Comparison of ENCODE assay signal across 26 mouse cellular contexts in the genomic region with DNA sequence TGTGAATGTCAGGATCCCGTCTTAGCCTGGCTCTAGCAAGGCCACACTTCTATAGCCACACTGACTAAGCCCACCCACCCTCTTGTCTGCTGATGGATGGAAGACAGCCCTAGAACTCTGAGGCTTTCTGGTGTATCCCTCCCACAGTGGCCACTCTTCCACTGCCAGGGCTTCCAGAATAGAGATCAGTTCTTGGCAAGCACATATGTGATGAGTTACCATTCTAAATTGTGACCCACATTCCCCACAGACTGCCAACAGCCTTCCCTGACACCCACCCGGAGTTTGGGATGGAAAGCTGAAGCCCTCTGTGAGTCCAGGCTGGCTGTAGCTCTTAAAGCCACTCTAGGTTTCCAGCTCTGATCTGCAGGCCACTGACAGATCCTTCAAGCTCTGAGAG. TPM values are rescaled to one million over a fixed set of nuclear protein-coding genes. Genes with fewer than 3 reads are reported as not detected.
DNase-seq lines count a peak whose midpoint lies in the region; ATAC-seq lines count a peak whose summit lies in the region.
"Had no signal": no experiment of that assay in that cellular context is flagged by ENCODE, and none has a peak within 500 bp of the region (broad histone marks: within the 10 kb centered on the region; RNA-seq: fewer than 3 reads in every experiment).

No protein-coding gene starts in this region.

- intact Hi-C loops in heart, postnatal 14 days (cut with DNase I): loop anchor here (1.0 kb wide), 1 partner anchor 14 kb away; no protein-coding TSS in a partner anchor

- peaks cover 14% of the 10 kb centered on the region for H3K4me1 ChIP-seq in heart, embryonic 12.5 days (replicated peaks)
- peaks cover 20% of the 10 kb centered on the region for H3K4me1 ChIP-seq in midbrain, embryonic 13.5 days (replicated peaks)
- peaks cover 17% of the 10 kb centered on the region for H3K4me1 ChIP-seq in midbrain, embryonic 14.5 days (ENCODE audit: control insufficient read depth, insufficient read depth, low read length)
- H3K4me1 ChIP-seq in embryonic facial prominence, embryonic 13.5 days: peaks cover 19% of the 10 kb centered on the region

- ATAC-seq in heart, embryonic 12.5 days (ENCODE audit: insufficient number of reproducible peaks, low FRiP score): no peak
- ATAC-seq in midbrain, embryonic 13.5 days: no peak
- no peak for ATAC-seq in midbrain, embryonic 14.5 days (ENCODE audit: low FRiP score, low TSS enrichment)
- ATAC-seq in embryonic facial prominence, embryonic 13.5 days (ENCODE audit: insufficient number of reproducible peaks, insufficient read depth, low FRiP score, low TSS enrichment, low read depth): no peak
- ATAC-seq: intestine, embryonic 15.5 days; midbrain, embryonic 16.5 days had no signal

- 75% methylated on average over 2 of the region's 2 CpGs for WGBS in heart, embryonic 12.5 days
- 86% methylated on average over 2 of the region's 2 CpGs for WGBS in midbrain, embryonic 13.5 days
- WGBS in midbrain, embryonic 14.5 days: 88% methylated on average over 2 of the region's 2 CpGs
- 59% methylated on average over 2 of the region's 2 CpGs for WGBS in embryonic facial prominence, embryonic 13.5 days

- no peak overlapping the region for H3K4me3 ChIP-seq in heart, embryonic 12.5 days
- no peak overlapping the region for H3K4me3 ChIP-seq in midbrain, embryonic 13.5 days (replicated peaks)
- no peak overlapping the region for H3K4me3 ChIP-seq in midbrain, embryonic 14.5 days (replicated peaks; ENCODE audit: low read depth, low read length)
- H3K4me3 ChIP-seq in embryonic facial prominence, embryonic 13.5 days: no peak overlapping the region
- H3K4me3 ChIP-seq: hindbrain, embryonic 12.5 days; intestine, embryonic 15.5 days; kidney, embryonic 15.5 days; stomach, embryonic 15.5 days had no signal

- no peak overlapping the region for H3K4me2 ChIP-seq in heart, embryonic 12.5 days
- no peak overlapping the region for H3K4me2 ChIP-seq in midbrain, embryonic 13.5 days (replicated peaks)
- no peak overlapping the region for H3K4me2 ChIP-seq in midbrain, embryonic 14.5 days (ENCODE audit: low read length)
- H3K4me2 ChIP-seq in embryonic facial prominence, embryonic 13.5 days: no peak overlapping the region
- H3K4me2 ChIP-seq: hindbrain, embryonic 12.5 days; kidney, embryonic 15.5 days; stomach, embryonic 15.5 days had no signal

- peak; percentile 21 for DNase-seq in cerebellum, adult 9-10 months
- DNase-seq in cerebellum, postnatal 4 days (ENCODE audit: low spot score in 2 of 2): no peak
- DNase-seq in heart, postnatal 14 days: no peak
- DNase-seq in midbrain, embryonic 14.5 days: no peak
- no peak for DNase-seq in embryo, embryonic 9.5 days (ENCODE audit: extremely low spot score)
- DNase-seq: adrenal gland, adult 8-10 months; cerebellum, adult 11 months; gastrocnemius, postnatal 10 days; liver, embryonic 13.5 days; thymus, postnatal 14 days had no signal

- no peaks in the 10 kb centered on the region for H3K27me3 ChIP-seq in heart, embryonic 12.5 days (replicated peaks)
- H3K27me3 ChIP-seq in midbrain, embryonic 13.5 days: no peaks in the 10 kb centered on the region
- no peaks in the 10 kb centered on the region for H3K27me3 ChIP-seq in midbrain, embryonic 14.5 days (ENCODE audit: control insufficient read depth, insufficient read depth, low read length)
- H3K27me3 ChIP-seq in embryonic facial prominence, embryonic 13.5 days: no peaks in the 10 kb centered on the region
- H3K27me3 ChIP-seq: hindbrain, embryonic 12.5 days; intestine, embryonic 15.5 days; kidney, embryonic 15.5 days; liver, embryonic 13.5 days; stomach, embryonic 15.5 days had no signal

- H3K9me3 ChIP-seq in heart, embryonic 12.5 days (replicated peaks): no peaks in the 10 kb centered on the region
- H3K9me3 ChIP-seq in midbrain, embryonic 13.5 days: no peaks in the 10 kb centered on the region
- H3K9me3 ChIP-seq in midbrain, embryonic 14.5 days (ENCODE audit: control insufficient read depth, low read length): no peaks in the 10 kb centered on the region
- H3K9me3 ChIP-seq in embryonic facial prominence, embryonic 13.5 days: no peaks in the 10 kb centered on the region
- H3K9me3 ChIP-seq: hindbrain, embryonic 12.5 days; intestine, embryonic 15.5 days; kidney, embryonic 15.5 days; liver, embryonic 13.5 days; stomach, embryonic 15.5 days had no signal

- 0 out of 2 replicates have a peak overlapping the region, but pooled peaks have one; percentile 4 for H3K9ac ChIP-seq in heart, embryonic 12.5 days
- H3K9ac ChIP-seq in midbrain, embryonic 13.5 days (replicated peaks): 0 out of 2 replicates have a peak overlapping the region, but pooled peaks have one; percentile 98
- H3K9ac ChIP-seq in midbrain, embryonic 14.5 days (replicated peaks; ENCODE audit: low read length): no peak overlapping the region
- H3K9ac ChIP-seq in embryonic facial prominence, embryonic 13.5 days: 0 out of 2 replicates have a peak overlapping the region, but pooled peaks have one; percentile 44
- H3K9ac ChIP-seq: intestine, embryonic 15.5 days; kidney, embryonic 15.5 days; stomach, embryonic 15.5 days had no signal

- H3K27ac ChIP-seq in heart, embryonic 12.5 days (ENCODE audit: poor library complexity, severe bottlenecking): no peak overlapping the region
- no peak overlapping the region for H3K27ac ChIP-seq in midbrain, embryonic 13.5 days
- no peak overlapping the region for H3K27ac ChIP-seq in midbrain, embryonic 14.5 days (replicated peaks; ENCODE audit: low read depth, low read length)
- no peak overlapping the region for H3K27ac ChIP-seq in embryonic facial prominence, embryonic 13.5 days
- H3K27ac ChIP-seq: hindbrain, embryonic 12.5 days; intestine, embryonic 15.5 days; kidney, embryonic 15.5 days; liver, embryonic 13.5 days; stomach, embryonic 15.5 days had no signal

- H3K36me3 ChIP-seq in heart, embryonic 12.5 days: peaks cover 56% of the 10 kb centered on the region
- peaks cover 58% of the 10 kb centered on the region for H3K36me3 ChIP-seq in midbrain, embryonic 13.5 days
- H3K36me3 ChIP-seq in midbrain, embryonic 14.5 days (ENCODE audit: control insufficient read depth, insufficient read depth, low read length): peaks cover 52% of the 10 kb centered on the region
- peaks cover 53% of the 10 kb centered on the region for H3K36me3 ChIP-seq in embryonic facial prominence, embryonic 13.5 days

RNA-seq across cellular contexts. Expression of a gene that starts 2.8 kb away (rescaled TPM):
- polyA plus RNA-seq in heart, embryonic 12.5 days (2016; fragmentation: Nextera tagmentation; extraction: Ambion mirVana): not detected in 2 replicates
- total RNA-seq in heart, postnatal 14 days (2021): not detected
- polyA plus RNA-seq in midbrain, embryonic 13.5 days (2015; fragmentation: Nextera tagmentation; extraction: Ambion mirVana): 0.24 and 0.36 TPM in 2 replicates
- polyA plus RNA-seq in midbrain, embryonic 14.5 days (2014; fragmentation: Nextera tagmentation; extraction: Ambion mirVana): 0.51 and 0.80 TPM in 2 replicates
- polyA plus RNA-seq in embryonic facial prominence, embryonic 13.5 days (2015; fragmentation: Nextera tagmentation; extraction: Ambion mirVana): 0.21 and 0.25 TPM in 2 replicates
- total RNA-seq: adrenal gland, adult 8-10 months; common myeloid progenitor, adult 5-6 weeks; gastrocnemius, postnatal 10 days; heart, adult 8-10 months; megakaryocyte progenitor cell, adult 5-6 weeks had no signal
- polyA plus RNA-seq: hindbrain, embryonic 12.5 days; kidney, embryonic 15.5 days; large intestine, adult 2 months; liver, embryonic 13.5 days; lung, embryonic 16.5 days; spleen, adult 2 months had no signal

RNA-seq across cellular contexts. Expression of a gene that starts 7.1 kb away (rescaled TPM):
- polyA plus RNA-seq in heart, embryonic 12.5 days (2016; fragmentation: Nextera tagmentation; extraction: Ambion mirVana): 95.0 and 103 TPM in 2 replicates
- 100 to 1,000 TPM; 106 TPM for total RNA-seq in heart, postnatal 14 days (2021)
- polyA plus RNA-seq in midbrain, embryonic 13.5 days (2015; fragmentation: Nextera tagmentation; extraction: Ambion mirVana): 97.5 and 102 TPM in 2 replicates
- polyA plus RNA-seq in midbrain, embryonic 14.5 days (2014; fragmentation: Nextera tagmentation; extraction: Ambion mirVana): 77.9 and 81.9 TPM in 2 replicates
- polyA plus RNA-seq in embryonic facial prominence, embryonic 13.5 days (2015; fragmentation: Nextera tagmentation; extraction: Ambion mirVana): 99.2 and 103 TPM in 2 replicates

RNA-seq across cellular contexts. Expression of a gene that starts 15.9 kb away (rescaled TPM):
- polyA plus RNA-seq in heart, embryonic 12.5 days (2016; fragmentation: Nextera tagmentation; extraction: Ambion mirVana): 1,063 and 1,083 TPM in 2 replicates
- total RNA-seq in heart, postnatal 14 days (2021): 1,000 to 10,000 TPM; 2,156 to 2,164 TPM
- 576 and 579 TPM in 2 replicates for polyA plus RNA-seq in midbrain, embryonic 13.5 days (2015; fragmentation: Nextera tagmentation; extraction: Ambion mirVana)
- 606 and 777 TPM in 2 replicates for polyA plus RNA-seq in midbrain, embryonic 14.5 days (2014; fragmentation: Nextera tagmentation; extraction: Ambion mirVana)
- polyA plus RNA-seq in embryonic facial prominence, embryonic 13.5 days (2015; fragmentation: Nextera tagmentation; extraction: Ambion mirVana): 510 and 517 TPM in 2 replicates

RNA-seq across cellular contexts. Expression of a gene that starts 24.2 kb away (rescaled TPM):
- 2.8 and 3.0 TPM in 2 replicates for polyA plus RNA-seq in heart, embryonic 12.5 days (2016; fragmentation: Nextera tagmentation; extraction: Ambion mirVana)
- total RNA-seq in heart, postnatal 14 days (2021): under 1 TPM; 0.67 to 0.73 TPM
- polyA plus RNA-seq in midbrain, embryonic 13.5 days (2015; fragmentation: Nextera tagmentation; extraction: Ambion mirVana): not detected in 2 replicates
- 0.29 TPM in 1 of 2 replicates, not detected in the other for polyA plus RNA-seq in midbrain, embryonic 14.5 days (2014; fragmentation: Nextera tagmentation; extraction: Ambion mirVana)
- polyA plus RNA-seq in embryonic facial prominence, embryonic 13.5 days (2015; fragmentation: Nextera tagmentation; extraction: Ambion mirVana): 0.81 and 2.2 TPM in 2 replicates
- total RNA-seq: left cerebral cortex, postnatal 36 days; megakaryocyte progenitor cell, adult 5-6 weeks had no signal
- polyA plus RNA-seq: forebrain, embryonic 11.5 days had no signal

RNA-seq across cellular contexts. Expression of a gene that starts 54.4 kb away (rescaled TPM):
- polyA plus RNA-seq in heart, embryonic 12.5 days (2016; fragmentation: Nextera tagmentation; extraction: Ambion mirVana): 0.33 and 0.50 TPM in 2 replicates
- 1 to 10 TPM in 1 of 2 experiments, under 1 TPM in 1; 0.22 to 3.3 TPM for total RNA-seq in heart, postnatal 14 days (2021)
- 0.65 and 1.1 TPM in 2 replicates for polyA plus RNA-seq in midbrain, embryonic 13.5 days (2015; fragmentation: Nextera tagmentation; extraction: Ambion mirVana)
- polyA plus RNA-seq in midbrain, embryonic 14.5 days (2014; fragmentation: Nextera tagmentation; extraction: Ambion mirVana): 1.7 and 2.0 TPM in 2 replicates
- polyA plus RNA-seq in embryonic facial prominence, embryonic 13.5 days (2015; fragmentation: Nextera tagmentation; extraction: Ambion mirVana): 0.62 and 0.73 TPM in 2 replicates
- polyA plus RNA-seq: liver, embryonic 13.5 days had no signal
